Mouse (Mus musculus) MEL (cell line): ENCODE measurements at regions not wholly inside any gene's neighbourhood (a gene's known extent, or its start where the extent isn't known, plus 50 kb on each side); places are given as distances from the start of the nearest gene placed in this dataset.

Source experiments
- DNase-seq: peaks from one replicate; pipeline ENCODE4 v3.0.0; 2011; ENCODE audit warnings: low read depth, low spot score
- H3K27ac ChIP-seq: 2 replicates; pipeline ENCODE4 v1.5.1; 2012; ENCODE audit warnings: low read depth, mild to moderate bottlenecking, control low read depth, low read length, moderate library complexity; ENCODE audit not compliant: control insufficient read depth
- H3K27me3 ChIP-seq, 2 experiments: fragments of 150-350 bp in 1 of 2; sonication (generic) in 1 of 2; 2 replicates each; pipeline ENCODE4 v1.6.1; 2012; ENCODE audit warnings: low read length in 2 of 2, mild to moderate bottlenecking in 2 of 2, improper control_type of control experiment in 1 of 2, moderate library complexity in 1 of 2; ENCODE audit not compliant: insufficient read depth in 2 of 2, control insufficient read depth in 1 of 2
- H3K36me3 ChIP-seq, 2 experiments: 2 replicates each; pipeline ENCODE4 v1.6.1; 2012 to 2014; ENCODE audit warnings: low read length in 2 of 2, improper control_type of control experiment in 1 of 2, inconsistent platforms in 1 of 2, mild to moderate bottlenecking in 1 of 2; ENCODE audit not compliant: insufficient read depth in 2 of 2, control insufficient read depth in 1 of 2
- H3K4me1 ChIP-seq, 2 experiments: fragments of 150-350 bp in 1 of 2; sonication (generic) in 1 of 2; 2 replicates each; pipeline ENCODE4 v1.6.1; 2012; ENCODE audit warnings: low read length in 2 of 2, improper control_type of control experiment in 1 of 2, mild to moderate bottlenecking in 1 of 2; ENCODE audit not compliant: insufficient read depth in 2 of 2, control insufficient read depth in 1 of 2
- H3K4me3 ChIP-seq, 2 experiments: fragments of 150-350 bp in 1 of 2; sonication (generic) in 1 of 2; 2 replicates each; pipeline ENCODE4 v1.5.1; 2012; ENCODE audit warnings: low read depth in 2 of 2, low read length in 2 of 2, mild to moderate bottlenecking in 2 of 2, moderate library complexity in 2 of 2, control low read depth in 1 of 2, improper control_type of control experiment in 1 of 2; ENCODE audit not compliant: control insufficient read depth in 1 of 2, insufficient read depth in 1 of 2
- H3K79me2 ChIP-seq: 2 replicates; pipeline ENCODE4 v1.6.1; 2012; ENCODE audit warnings: mild to moderate bottlenecking, low read length, moderate library complexity; ENCODE audit not compliant: control insufficient read depth, poor library complexity, insufficient read depth
- H3K9ac ChIP-seq: 2 replicates; pipeline ENCODE4 v1.6.1; 2012; ENCODE audit warnings: low read depth, mild to moderate bottlenecking, control low read depth, low read length, moderate library complexity; ENCODE audit not compliant: control insufficient read depth, poor library complexity, severe bottlenecking
- H3K9me3 ChIP-seq: fragments of 150-350 bp; sonication (generic); replicated peaks from 2 replicates; pipeline ENCODE4 v1.6.1; 2012; ENCODE audit warnings: mild to moderate bottlenecking, low read length, improper control_type of control experiment, moderate library complexity; ENCODE audit not compliant: insufficient read depth
- CTCF ChIP-seq, 3 experiments: IDR thresholded peaks in 2 of 3; conservative IDR thresholded peaks in 1 of 3; 2 replicates each; pipeline ENCODE4 v1.5.1; 2011 to 2012; ENCODE audit warnings: low read length in 3 of 3, low read depth in 2 of 3, mild to moderate bottlenecking in 2 of 3, improper control_type of control experiment in 1 of 3, inconsistent platforms in 1 of 3, mixed read lengths in 1 of 3, moderate library complexity in 1 of 3; ENCODE audit not compliant: control insufficient read depth in 1 of 3, insufficient read depth in 1 of 3, poor library complexity in 1 of 3, severe bottlenecking in 1 of 3
- E2F4 ChIP-seq: IDR thresholded peaks from 2 replicates; pipeline ENCODE4 v1.6.1; 2011; ENCODE audit warnings: low read depth, low read length, improper control_type of control experiment, borderline replicate concordance
- ELF1 ChIP-seq: IDR thresholded peaks from 2 replicates; pipeline ENCODE4 v1.6.1; 2014; ENCODE audit warnings: low read depth, mild to moderate bottlenecking, inconsistent platforms, low read length, improper control_type of control experiment, moderate library complexity
- GABPA ChIP-seq: IDR thresholded peaks from 2 replicates; pipeline ENCODE4 v1.6.1; 2012; ENCODE audit warnings: low read depth, mild to moderate bottlenecking, inconsistent platforms, low read length, improper control_type of control experiment, moderate library complexity
- GATA1 ChIP-seq: IDR thresholded peaks from 2 replicates; pipeline ENCODE4 v1.6.1; 2011; ENCODE audit warnings: low read depth, low read length, improper control_type of control experiment
- MEF2A ChIP-seq: IDR thresholded peaks from 2 replicates; pipeline ENCODE4 v1.6.1; 2014; ENCODE audit warnings: low read depth, mild to moderate bottlenecking, inconsistent platforms, low read length, improper control_type of control experiment; ENCODE audit not compliant: poor library complexity, insufficient replicate concordance, severe bottlenecking; ENCODE audit errors: extremely low read depth
- MYB ChIP-seq: IDR thresholded peaks from 2 replicates; pipeline ENCODE4 v1.6.1; 2011; ENCODE audit warnings: mild to moderate bottlenecking, low read depth, low read length, improper control_type of control experiment
- POLR2AphosphoS5 ChIP-seq: IDR thresholded peaks from 2 replicates; pipeline ENCODE4 v1.6.1; 2012; ENCODE audit warnings: low read depth, borderline replicate concordance, mild to moderate bottlenecking, inconsistent platforms, low read length, moderate library complexity, mixed read lengths
- SIN3A ChIP-seq: IDR thresholded peaks from 2 replicates; pipeline ENCODE4 v1.6.1; 2012; ENCODE audit warnings: low read length, improper control_type of control experiment, inconsistent platforms
- USF1 ChIP-seq: IDR thresholded peaks from 2 replicates; pipeline ENCODE4 v1.6.1; 2014; ENCODE audit warnings: low read depth, mild to moderate bottlenecking, inconsistent platforms, low read length, improper control_type of control experiment, moderate library complexity
- USF2 ChIP-seq, 2 experiments: IDR thresholded peaks; 2 replicates each; pipeline ENCODE4 v1.6.1; 2011 to 2012; ENCODE audit warnings: improper control_type of control experiment in 2 of 2, low read length in 2 of 2, borderline replicate concordance in 1 of 2, inconsistent platforms in 1 of 2, low read depth in 1 of 2, mild to moderate bottlenecking in 1 of 2; ENCODE audit not compliant: insufficient read depth in 1 of 2
- ZMIZ1 ChIP-seq: IDR thresholded peaks from 2 replicates; pipeline ENCODE4 v1.6.1; 2012; ENCODE audit warnings: low read depth, mild to moderate bottlenecking, inconsistent platforms, low read length, improper control_type of control experiment, moderate library complexity
- ZNF384 ChIP-seq: IDR thresholded peaks from 2 replicates; pipeline ENCODE4 v1.6.1; 2012; ENCODE audit warnings: low read depth, mild to moderate bottlenecking, inconsistent platforms, low read length, improper control_type of control experiment

GRCm38 (mm10) chr5:133757817-133758216 is 341.7 kb upstream of the Castor2 start:
- Histone ChIP-seq H3K79me2 (no peaks in the 10 kb centered on the region), H3K27ac (no peak overlapping the region), H3K9ac (no peak overlapping the region), H3K27me3 (no peaks in the 10 kb centered on the region), H3K4me3 (no peak overlapping the region), H3K36me3 (no peaks in the 10 kb centered on the region), H3K4me1 (no peaks in the 10 kb centered on the region), H3K9me3 (no peaks in the 10 kb centered on the region)
- no peak for DNase-seq
- TF ChIP-seq GATA1 (no peak), SIN3A (no peak), CTCF (IDR thresholded peaks at IDR 0.05 in 2 of 3, conservative IDR thresholded peaks at IDR 0.05 in 1 of 3; ENCODE audit: control insufficient read depth in 1 of 3, insufficient read depth in 1 of 3, low read depth in 2 of 3, low read length in 3 of 3, poor library complexity in 1 of 3, severe bottlenecking in 1 of 3) (no peak)

- Histone ChIP-seq H3K27ac (no peak overlapping the region), H3K79me2 (no peaks in the 10 kb centered on the region), H3K9me3 (no peaks in the 10 kb centered on the region), H3K9ac (no peak overlapping the region), H3K4me1 (no peaks in the 10 kb centered on the region), H3K4me3 (no peak overlapping the region), H3K27me3 (no peaks in the 10 kb centered on the region), H3K36me3 (no peaks in the 10 kb centered on the region)
- no peak for TF ChIP-seq ZNF384
- no peak for TF ChIP-seq USF2 (IDR thresholded peaks at IDR 0.05; ENCODE audit: borderline replicate concordance in 1 of 2, insufficient read depth in 1 of 2, low read depth in 1 of 2, low read length in 2 of 2)
- TF ChIP-seq ZMIZ1: no peak
- TF ChIP-seq MYB: no peak
- no peak for TF ChIP-seq MEF2A
- TF ChIP-seq ELF1: no peak
- no peak for TF ChIP-seq USF1
- no peak for TF ChIP-seq E2F4
- DNase-seq: no peak
Measured at GRCm38 (mm10) chr5:133754180-133754579, 345.3 kb upstream of the Castor2 start.

GRCm38 (mm10) chr5:133753461-133754160 is 345.9 kb upstream of the Castor2 start:
- no peaks in the 10 kb centered on the region for H3K4me1 ChIP-seq
- TF ChIP-seq GABPA: no peak
- no peak for TF ChIP-seq POLR2AphosphoS5
- TF ChIP-seq, all 39 proteins: peak for 0
- no peaks in the 10 kb centered on the region for H3K9me3 ChIP-seq

More at GRCm38 (mm10) chr5:133753461-133754160, 345.9 kb upstream of the Castor2 start:
- H3K79me2 ChIP-seq: no peaks in the 10 kb centered on the region
- H3K27me3 ChIP-seq: no peaks in the 10 kb centered on the region
- no peak overlapping the region for H3K9ac ChIP-seq
- no peak for DNase-seq
- H3K36me3 ChIP-seq: no peaks in the 10 kb centered on the region
- no peak overlapping the region for H3K27ac ChIP-seq
- no peak overlapping the region for H3K4me3 ChIP-seq
